Mouse (Mus musculus) naive thymus-derived CD4-positive, alpha-beta T cell, adult 2 months (primary cell): ENCODE measurements at regions not wholly inside any gene's neighbourhood (a gene's known extent, or its start where the extent isn't known, plus 50 kb on each side); places are given as distances from the start of the nearest gene placed in this dataset.

Source experiments
- DNase-seq: peaks from one replicate; pipeline ENCODE4 v3.0.0-alpha.2; 2011; ENCODE audit warnings: low read depth

DNA sequence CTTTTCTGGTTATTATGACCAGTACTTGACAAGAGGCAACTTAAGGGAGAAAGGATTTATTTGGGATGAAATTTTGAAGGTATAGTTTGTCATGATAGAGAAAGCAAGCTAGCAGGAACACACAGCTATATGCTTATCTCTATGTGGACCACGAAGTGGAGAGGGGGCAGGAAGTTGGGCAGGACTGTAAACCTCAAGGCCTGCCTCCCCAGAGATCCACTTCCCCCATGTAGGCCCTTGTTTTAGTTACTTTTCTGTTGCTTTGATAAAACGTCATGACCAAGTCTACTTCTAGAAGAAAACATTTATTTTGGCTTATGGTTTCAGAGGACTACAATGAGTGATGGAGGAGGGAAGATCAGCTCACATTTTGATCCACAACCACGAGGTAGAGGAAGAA, 90.3 kb upstream of the Id2 start:
- DNase-seq = no peak

DNA sequence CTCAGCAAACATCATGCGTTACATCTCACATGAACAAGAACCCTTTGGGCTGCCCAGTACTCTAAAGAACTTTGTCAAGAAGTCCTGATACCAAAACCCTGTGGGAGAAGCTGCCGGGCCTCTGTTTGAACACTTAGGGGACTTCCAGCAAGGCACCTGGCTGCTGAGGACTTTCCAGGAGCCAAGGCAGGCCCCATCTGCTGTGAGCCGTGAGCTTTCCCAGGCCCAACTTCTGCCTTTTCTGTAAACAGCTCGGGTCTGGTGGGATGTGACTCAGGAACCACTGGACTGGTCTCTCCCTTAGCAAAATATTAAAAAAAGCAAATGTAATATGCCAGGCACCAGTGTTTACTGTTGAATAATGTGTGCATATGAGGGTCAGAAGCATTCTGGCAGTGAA, 85.7 kb upstream of the Id2 start:
- no peak for DNase-seq

DNA sequence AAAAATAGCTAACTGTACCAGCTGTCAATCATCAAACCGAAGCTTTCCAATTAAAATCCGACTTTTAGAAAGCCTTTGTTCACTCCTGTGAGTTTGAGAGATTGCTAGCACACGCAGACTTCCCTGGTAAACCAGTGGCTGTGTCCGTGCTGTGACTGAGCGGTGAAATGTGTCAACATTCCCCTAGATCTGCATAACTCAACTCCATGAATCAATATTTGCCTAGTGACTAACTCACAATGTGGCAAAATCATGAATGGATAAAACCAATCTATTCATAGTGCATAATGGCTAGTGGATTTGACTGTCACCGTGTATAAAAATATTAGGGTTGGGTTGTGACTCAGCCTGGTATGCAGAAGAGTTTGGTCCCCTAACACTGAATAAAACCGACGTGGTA, 84.4 kb upstream of the Id2 start:
- no peak for DNase-seq

GRCm38 (mm10) chr12:25180861-25181260, 83.9 kb upstream of the Id2 start:
- DNase-seq = no peak

DNA sequence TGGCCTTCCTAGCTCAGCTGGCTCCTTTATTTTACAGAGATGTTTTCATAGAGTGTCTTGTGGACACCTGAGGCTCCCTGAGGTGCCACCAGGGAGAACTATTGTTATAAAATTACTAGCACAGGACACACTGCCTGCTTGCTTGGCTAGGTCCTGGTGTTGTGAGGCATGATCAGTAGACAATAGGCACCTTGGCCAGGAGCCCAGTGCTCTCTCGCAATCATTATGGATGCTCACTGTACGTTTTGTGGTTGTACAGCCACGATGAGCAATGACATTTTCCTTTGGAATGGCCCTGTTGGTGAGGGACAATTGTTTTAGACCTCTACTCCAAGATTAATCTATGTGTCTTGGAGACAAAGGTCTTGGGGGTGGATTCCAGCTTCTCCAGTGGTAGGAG, 83.3 kb upstream of the Id2 start:
- no peak for DNase-seq

- no peak for DNase-seq
Observed at GRCm38 (mm10) chr12:25178491-25179115, 81.7 kb upstream of the Id2 start.

DNA sequence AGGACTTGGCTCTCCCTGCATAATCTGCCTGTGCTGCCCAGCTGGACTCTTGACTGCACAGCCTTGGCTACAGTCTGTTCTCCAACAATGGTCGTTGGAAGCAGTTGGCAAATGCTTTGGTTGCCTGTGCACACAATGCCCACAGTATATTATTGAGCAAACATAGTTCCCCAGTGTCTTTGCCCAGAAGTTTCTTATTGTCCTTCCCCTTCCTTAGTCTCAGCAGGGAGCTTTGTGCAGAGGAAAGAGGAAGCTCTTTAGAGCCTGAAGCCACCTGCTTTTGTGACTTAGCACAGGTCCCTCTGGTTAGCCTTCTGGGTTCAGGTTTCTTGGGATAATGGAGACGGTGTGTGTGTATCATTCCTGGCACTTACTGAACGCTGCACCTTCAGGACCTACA, 80.9 kb upstream of the Id2 start:
- DNase-seq = no peak

DNA sequence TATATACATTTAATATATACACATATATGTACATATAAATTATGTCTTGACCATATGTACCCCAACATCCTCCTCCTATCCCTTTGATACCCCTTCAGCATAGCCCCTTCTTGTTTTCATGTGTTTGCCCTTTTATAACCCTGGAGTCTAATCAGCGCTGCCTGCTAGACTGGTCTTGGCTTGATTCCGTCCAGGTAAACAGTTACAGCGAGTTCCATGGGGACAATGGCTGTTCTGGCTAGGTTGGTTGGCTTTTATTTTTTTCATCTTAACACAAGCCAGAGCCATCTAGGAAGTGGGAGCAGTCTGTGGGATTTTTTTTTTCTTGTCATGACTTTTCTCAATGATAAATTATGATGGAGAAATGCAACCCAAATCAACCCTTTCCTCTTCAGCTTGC, 79.6 kb upstream of the Id2 start:
- DNase-seq = no peak

DNA sequence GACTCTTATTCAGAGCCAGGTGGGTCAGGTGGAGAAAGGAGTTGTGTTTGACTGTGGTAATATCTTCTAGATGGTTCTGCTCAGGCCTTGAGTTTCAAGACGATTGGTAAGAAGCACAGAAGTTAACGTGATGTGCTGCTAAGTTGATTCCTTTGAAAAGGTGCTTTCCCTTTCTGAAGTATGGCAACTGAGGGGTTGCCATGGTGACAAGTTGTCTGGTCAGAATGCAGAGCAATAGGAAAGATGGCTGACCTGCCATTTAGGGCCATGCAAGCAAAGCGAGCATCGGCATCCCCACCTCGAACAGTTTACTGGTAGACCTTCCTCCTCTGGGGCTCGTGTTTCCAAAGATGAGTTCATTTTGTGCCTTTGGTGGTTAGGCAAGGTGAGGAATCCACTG, 76.1 kb upstream of the Id2 start:
- no peak for DNase-seq

GRCm38 (mm10) chr12:25172450-25172849, 75.5 kb upstream of the Id2 start:
- DNase-seq = no peak

DNA sequence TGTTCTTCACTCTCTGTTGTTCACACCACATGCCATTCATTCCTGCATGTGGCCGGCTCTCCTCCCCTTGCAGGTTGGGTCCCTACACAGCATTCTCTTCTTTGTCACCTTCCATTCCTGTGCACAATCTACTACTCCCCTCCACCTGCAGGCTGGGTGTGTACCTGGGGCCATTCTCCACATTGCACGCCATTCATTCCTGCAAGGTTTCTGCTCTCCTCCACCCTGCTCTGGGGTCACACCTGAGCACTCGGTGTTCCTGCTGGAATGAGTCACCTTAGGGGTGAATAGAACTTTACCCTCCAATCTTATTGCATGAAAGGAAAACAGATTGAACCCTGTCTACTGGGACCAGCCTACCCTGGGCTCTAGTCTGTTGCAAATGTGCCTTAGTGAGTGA, 72.7 kb upstream of the Id2 start:
- DNase-seq = no peak

- DNase-seq = no peak
Observed at GRCm38 (mm10) chr12:25168213-25168545, 71.2 kb upstream of the Id2 start.

DNA sequence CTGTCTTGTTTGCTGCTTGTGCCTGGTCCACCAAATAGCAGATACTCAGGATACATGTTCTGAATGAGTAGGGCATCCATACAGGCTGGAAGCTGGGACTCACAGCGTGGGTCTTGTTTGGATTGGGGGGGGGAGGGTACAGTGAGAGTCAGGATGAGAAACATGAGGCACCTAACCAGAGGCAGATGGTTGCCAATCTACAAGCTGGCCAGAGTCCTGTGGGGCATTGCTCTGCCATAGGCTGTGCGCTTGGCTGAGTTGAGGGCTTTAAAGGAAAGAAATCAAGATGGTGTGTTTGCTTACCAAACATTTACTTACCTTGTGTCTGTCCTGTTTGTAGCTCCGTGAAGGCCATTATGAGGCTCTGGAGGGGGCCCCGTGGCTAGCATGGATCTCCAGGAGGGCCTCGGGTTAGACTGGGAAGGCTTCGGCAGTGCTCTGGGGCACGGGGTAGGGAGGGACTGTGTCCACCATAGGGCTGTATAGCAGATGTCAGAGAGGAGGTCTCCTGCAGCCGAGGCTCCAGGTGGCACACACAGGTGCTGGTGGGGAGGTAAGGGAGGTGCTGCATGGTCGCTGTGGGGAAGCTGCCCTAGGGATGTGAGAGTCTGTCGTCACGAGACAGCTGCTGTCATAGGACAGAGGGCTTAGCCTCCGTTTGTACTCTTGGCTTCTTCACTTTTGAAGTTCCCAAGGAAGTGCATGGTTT, 70.7 kb upstream of the Id2 start:
- DNase-seq = no peak

- no peak for DNase-seq
Observed at GRCm38 (mm10) chr12:25166525-25166924, 69.6 kb upstream of the Id2 start.

DNA sequence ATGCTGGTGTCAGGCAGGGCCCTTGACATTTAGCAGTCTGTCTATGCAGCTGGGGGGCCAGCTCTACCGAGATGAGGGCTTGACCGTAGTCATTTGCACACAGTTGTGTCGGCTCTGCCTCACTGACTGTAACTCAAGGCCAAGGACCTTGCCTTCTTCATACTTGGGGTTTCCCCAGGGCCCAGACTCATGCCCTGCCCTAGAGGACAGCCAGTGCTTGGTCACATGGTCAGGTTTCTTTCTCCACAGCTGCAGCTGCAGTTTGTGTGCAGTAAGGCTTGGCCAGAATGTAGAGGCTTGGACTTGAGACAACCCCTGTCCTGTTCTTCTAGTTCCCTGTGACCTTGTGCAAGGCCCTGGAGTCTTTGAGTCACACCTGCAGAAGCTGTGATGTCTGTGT, 68.7 kb upstream of the Id2 start:
- DNase-seq = no peak

DNA sequence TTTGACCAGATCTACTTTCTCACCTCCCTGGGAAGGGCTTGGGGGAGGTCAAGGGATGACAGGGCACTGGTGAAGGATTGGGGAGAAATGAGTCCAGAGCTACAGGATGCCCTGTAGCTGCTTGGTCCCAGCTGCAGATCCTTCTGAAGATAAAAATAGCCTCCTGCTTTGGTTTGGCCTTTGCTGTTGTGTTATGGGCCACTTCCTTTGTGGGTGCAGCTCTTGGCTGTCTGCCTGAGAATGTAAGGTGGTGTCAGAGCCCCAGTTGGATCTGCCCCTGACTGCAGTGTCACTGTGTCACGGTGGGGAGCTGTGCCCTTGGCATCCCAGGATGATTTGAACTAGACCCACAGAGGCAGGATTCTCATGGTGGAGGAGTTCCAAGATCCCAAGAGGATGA, 67.8 kb upstream of the Id2 start:
- peak; percentile 39 for DNase-seq

GRCm38 (mm10) chr12:25163541-25163940, 66.6 kb upstream of the Id2 start:
- DNase-seq = no peak

- no peak for DNase-seq
Observed at GRCm38 (mm10) chr12:25162843-25163242, 65.9 kb upstream of the Id2 start.

GRCm38 (mm10) chr12:25161939-25162338, 65.0 kb upstream of the Id2 start:
- DNase-seq = no peak

GRCm38 (mm10) chr12:25160990-25161843, 64.3 kb upstream of the Id2 start:
- no peak for DNase-seq

GRCm38 (mm10) chr12:25159091-25159490, 62.2 kb upstream of the Id2 start:
- no peak for DNase-seq

DNA sequence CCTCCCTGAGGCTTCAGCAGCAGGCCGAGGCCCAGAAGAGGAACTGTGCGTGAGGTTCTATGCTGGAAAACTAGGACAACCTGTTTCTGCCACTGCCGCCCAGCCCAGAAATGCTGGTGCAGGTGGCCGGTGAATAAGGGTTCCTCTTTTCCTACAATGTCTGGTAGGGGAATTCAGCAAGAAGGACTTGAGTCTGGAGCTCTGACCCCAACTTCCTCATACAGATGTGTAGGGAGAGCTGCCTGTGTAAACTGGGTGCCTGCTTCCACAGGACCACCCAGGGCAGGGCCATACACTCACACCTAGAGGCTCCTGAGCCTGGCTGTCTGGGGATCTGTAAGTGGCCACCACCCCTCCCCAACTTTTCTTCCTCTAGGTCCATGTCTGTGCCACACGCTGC, 60.3 kb upstream of the Id2 start:
- DNase-seq = no peak

GRCm38 (mm10) chr12:25155396-25155795, 58.5 kb upstream of the Id2 start:
- DNase-seq = peak; percentile 36
